ENCODE assay signal across 23 mouse cellular contexts in genomic region chr9:102981791-102982190, GRCm38 (mm10). TPM values are rescaled to one million over a fixed set of nuclear protein-coding genes. Genes with fewer than 3 reads are reported as not detected.
DNase-seq lines count a peak whose midpoint lies in the region; ATAC-seq and TF ChIP-seq lines count a peak whose summit lies in the region.
"Had no signal": no experiment of that assay in that cellular context is flagged by ENCODE, and none has a peak within 500 bp of the region (broad histone marks: within the 10 kb centered on the region; RNA-seq: fewer than 3 reads in every experiment).

No protein-coding gene starts in this region.

- H3K36me3 ChIP-seq in liver, adult 2 months (ENCODE audit: control insufficient read depth, insufficient read depth, low read length): no peaks in the 10 kb centered on the region
- no peaks in the 10 kb centered on the region for H3K36me3 ChIP-seq in liver, embryonic 12.5 days
- no peaks in the 10 kb centered on the region for H3K36me3 ChIP-seq in hindbrain, embryonic 12.5 days
- H3K36me3 ChIP-seq: forebrain, embryonic 10.5 days; hindbrain, embryonic 13.5 days had no signal

- no peak overlapping the region for H3K9ac ChIP-seq in liver, adult 2 months (ENCODE audit: low read depth, low read length)
- no peak overlapping the region for H3K9ac ChIP-seq in liver, embryonic 12.5 days
- H3K9ac ChIP-seq in hindbrain, embryonic 12.5 days: no peak overlapping the region
- H3K9ac ChIP-seq: forebrain, embryonic 13.5 days; hindbrain, embryonic 13.5 days had no signal

- intact Hi-C loops in gastrocnemius, postnatal 14 days (cut with DNase I; ENCODE audit: low total_unique reads): no loop called here

- H3K27ac ChIP-seq in liver, adult 2 months (replicated peaks; ENCODE audit: insufficient read depth, low read depth, low read length): peak overlapping the region; percentile 33; the same call in 1 of the 2 replicates
- H3K27ac ChIP-seq in liver, embryonic 12.5 days: no peak overlapping the region
- no peak overlapping the region for H3K27ac ChIP-seq in hindbrain, embryonic 12.5 days
- H3K27ac ChIP-seq: forebrain, embryonic 10.5 days; forebrain, embryonic 13.5 days; hindbrain, embryonic 13.5 days had no signal

- peaks cover 35% of the 10 kb centered on the region for H3K4me1 ChIP-seq in liver, adult 2 months (ENCODE audit: control insufficient read depth, insufficient read depth, low read length)
- H3K4me1 ChIP-seq in liver, embryonic 12.5 days: peaks cover 5% of the 10 kb centered on the region; the same call in 1 of the 2 replicates
- H3K4me1 ChIP-seq in hindbrain, embryonic 12.5 days: no peaks in the 10 kb centered on the region
- H3K4me1 ChIP-seq: forebrain, embryonic 13.5 days; hindbrain, embryonic 13.5 days had no signal

- H3K4me3 ChIP-seq in liver, adult 2 months (ENCODE audit: insufficient read depth, low read depth, low read length): no peak overlapping the region
- no peak overlapping the region for H3K4me3 ChIP-seq in liver, embryonic 12.5 days
- H3K4me3 ChIP-seq in hindbrain, embryonic 12.5 days: no peak overlapping the region
- H3K4me3 ChIP-seq: forebrain, embryonic 10.5 days; forebrain, embryonic 13.5 days; hindbrain, embryonic 13.5 days had no signal

- no peak for ATAC-seq in liver, embryonic 12.5 days
- ATAC-seq in hindbrain, embryonic 12.5 days (ENCODE audit: low FRiP score): no peak
- ATAC-seq: CD4-positive, CD25-positive, alpha-beta regulatory T cell, adult 4 months; forebrain, embryonic 13.5 days; forebrain, embryonic 16.5 days; hindbrain, embryonic 16.5 days; Patski had no signal

- no peak for TF ChIP-seq POLR2A in liver, adult 2 months (IDR thresholded peaks at IDR 0.05; ENCODE audit: extremely low read depth, insufficient read depth, low read length)

- WGBS in liver, adult 2 months: 36% methylated on average over 2 of the region's 2 CpGs
- WGBS in liver, embryonic 12.5 days (ENCODE audit: insufficient replicate concordance): 82% methylated on average over 2 of the region's 2 CpGs
- 97% methylated on average over 2 of the region's 2 CpGs for WGBS in hindbrain, embryonic 12.5 days

- H3K4me2 ChIP-seq in liver, embryonic 12.5 days: no peak overlapping the region
- no peak overlapping the region for H3K4me2 ChIP-seq in hindbrain, embryonic 12.5 days (replicated peaks)
- H3K4me2 ChIP-seq: forebrain, embryonic 13.5 days; heart, embryonic 11.5 days; hindbrain, embryonic 13.5 days had no signal

- DNase-seq in gastrocnemius, postnatal 14 days: peak; percentile 24
- no peak for DNase-seq in gastrocnemius, postnatal 4 days (ENCODE audit: low spot score in 2 of 2)
- DNase-seq in liver, adult 2 months (ENCODE audit: extremely low read depth, low read depth, low spot score): peak; percentile 74
- peak; percentile 47 for DNase-seq in 3T3-L1 (ENCODE audit: low read depth, low spot score)
- DNase-seq in skeletal muscle tissue, adult 2 months (ENCODE audit: low read depth, low spot score): peak; percentile 43
- DNase-seq: adrenal gland, postnatal 10 days; adrenal gland, postnatal 36 days; cerebellum, adult 18-20 months; cerebellum, adult 9-10 months; cerebellum, postnatal 14 days; gastrocnemius, postnatal 36 days; heart, adult 11 months had no signal

- TF ChIP-seq CTCF in liver, adult 2 months (IDR thresholded peaks at IDR 0.05; ENCODE audit: low read depth, low read length): no peak

- no peaks in the 10 kb centered on the region for H3K9me3 ChIP-seq in liver, embryonic 12.5 days (replicated peaks)
- H3K9me3 ChIP-seq in hindbrain, embryonic 12.5 days (replicated peaks): no peaks in the 10 kb centered on the region
- H3K9me3 ChIP-seq: forebrain, embryonic 10.5 days; forebrain, embryonic 13.5 days; hindbrain, embryonic 13.5 days had no signal

- no peaks in the 10 kb centered on the region for H3K27me3 ChIP-seq in liver, adult 2 months (ENCODE audit: control insufficient read depth, insufficient read depth, low read length)
- H3K27me3 ChIP-seq in liver, embryonic 12.5 days (replicated peaks): no peaks in the 10 kb centered on the region; the same call in 1 of the 2 replicates
- no peaks in the 10 kb centered on the region for H3K27me3 ChIP-seq in hindbrain, embryonic 12.5 days
- H3K27me3 ChIP-seq: forebrain, embryonic 13.5 days; hindbrain, embryonic 13.5 days; Patski had no signal

- no peaks in the 10 kb centered on the region for H3K79me2 ChIP-seq in liver, adult 2 months (ENCODE audit: control insufficient read depth, insufficient read depth, low read length)

RNA-seq across cellular contexts. Expression of gene Slco2a1, which starts 6.7 kb away (rescaled TPM):
- under 1 TPM; 0.62 to 0.78 TPM for total RNA-seq in gastrocnemius, postnatal 14 days (2021)
- total RNA-seq in gastrocnemius, postnatal 4 days (2021): 1 to 10 TPM in 1 of 2 experiments, under 1 TPM in 1; 0.93 to 1.9 TPM
- 8.9 and 20.7 TPM in 2 replicates for total RNA-seq in liver, adult 2 months (2014; rRNA removed)
- 43.1 and 55.5 TPM in 2 replicates for polyA plus RNA-seq in liver, adult 2 months (2012; rRNA removed)
- polyA plus RNA-seq in liver, embryonic 12.5 days (2016; fragmentation: Nextera tagmentation; extraction: Ambion mirVana): 1.6 and 1.7 TPM in 2 replicates
- polyA plus RNA-seq in hindbrain, embryonic 12.5 days (2016; fragmentation: Nextera tagmentation; extraction: Ambion mirVana): 1.1 and 1.7 TPM in 2 replicates
- total RNA-seq: MEL had no signal

Comparison
In these comparisons a context has a peak if more than half of its experiments do, and no peak if none do; other contexts are left out.
1. DNase-seq: peak in gastrocnemius, postnatal 14 days (single experiment), liver, adult 2 months (single experiment), 3T3-L1 (single experiment) and skeletal muscle tissue, adult 2 months (single experiment); none in gastrocnemius, postnatal 4 days (0 of 2).